Mouse (Mus musculus): Measurements from ENCODE around the gene Lce1j. TPM values are rescaled to one million over a fixed set of nuclear protein-coding genes. Genes with fewer than 3 reads are reported as not detected.

Lce1j gene
- polyA plus RNA-seq, 1 experiment from 2014 or later: not detected

DNA sequence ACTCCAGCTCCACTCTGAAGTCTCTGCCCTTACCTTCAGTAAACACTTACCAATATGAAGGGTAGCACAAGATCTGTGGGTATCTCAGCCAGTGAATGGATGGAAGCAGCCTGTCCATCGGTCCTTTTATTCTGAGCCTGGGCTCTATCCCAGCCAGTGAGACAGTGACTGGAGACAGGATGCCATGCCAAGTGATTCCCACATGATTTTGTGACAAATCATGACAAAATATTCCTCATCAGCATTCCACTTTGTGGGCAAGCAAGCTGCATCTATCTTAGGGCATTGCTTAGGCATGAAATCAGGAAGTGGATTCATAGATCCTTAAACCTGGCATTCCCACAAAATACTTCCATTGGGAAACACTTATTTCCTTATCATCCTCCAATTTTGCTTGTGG is 38.1 kb downstream of the Lce1j start, which contains the start of gene Lce1g:
TSS of gene Lce1g (minus strand) at position 101 of the 400 bp plus-strand sequence.
- H3K9ac ChIP-seq (ENCODE audit: low read depth, low read length): no peak within 1 kb of the TSS
- no peaks in the 10 kb centered on the region for H3K27me3 ChIP-seq (replicated peaks; ENCODE audit: control insufficient read depth, insufficient read depth, low read length)
- WGBS: 86% methylated on average over 1 of the region's 1 CpGs
- no peak within 1 kb of the TSS for H3K4me2 ChIP-seq (ENCODE audit: low read length)
- H3K9me3 ChIP-seq (ENCODE audit: control insufficient read depth, low read length): no peaks in the 10 kb centered on the region
- H3K4me1 ChIP-seq (ENCODE audit: control insufficient read depth, insufficient read depth, low read depth, low read length): no peaks in the 10 kb centered on the region
- H3K27ac ChIP-seq (ENCODE audit: low read depth, low read length): no peak within 1 kb of the TSS
- H3K36me3 ChIP-seq (ENCODE audit: control insufficient read depth, insufficient read depth, low read length): no peaks in the 10 kb centered on the region
- H3K4me3 ChIP-seq (ENCODE audit: low read length): no peak within 1 kb of the TSS
- no peak for ATAC-seq

DNA sequence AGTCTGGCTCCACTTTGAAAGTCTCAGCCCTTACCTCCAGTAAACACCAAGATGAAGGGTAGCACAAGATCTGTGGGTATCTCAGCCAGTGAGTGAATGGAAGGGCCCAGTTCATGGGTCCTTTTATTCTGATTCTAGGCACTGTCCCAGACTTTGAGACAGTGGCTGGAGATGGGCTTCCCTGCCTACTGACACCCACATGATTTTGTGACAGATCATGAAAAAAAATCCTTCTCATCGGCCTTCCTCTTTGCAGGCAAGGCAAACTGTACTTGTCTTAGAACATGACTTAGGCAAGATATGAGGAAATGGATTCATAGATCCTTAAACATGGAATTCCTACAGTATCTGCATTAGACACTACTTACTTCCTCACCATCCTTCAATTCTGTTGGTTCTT is 51.3 kb downstream of the Lce1j start, which contains the start of gene Gm38119:
TSS of gene Gm38119 (minus strand) at position 101 of the 400 bp plus-strand sequence.
- Histone ChIP-seq H3K36me3 (ENCODE audit: control insufficient read depth, insufficient read depth, low read length) (no peaks in the 10 kb centered on the region), H3K4me1 (ENCODE audit: control insufficient read depth, insufficient read depth, low read depth, low read length) (no peaks in the 10 kb centered on the region), H3K27me3 (replicated peaks; ENCODE audit: control insufficient read depth, insufficient read depth, low read length) (no peaks in the 10 kb centered on the region), H3K9ac (ENCODE audit: low read depth, low read length) (no peak within 1 kb of the TSS), H3K9me3 (ENCODE audit: control insufficient read depth, low read length) (no peaks in the 10 kb centered on the region), H3K27ac (ENCODE audit: low read depth, low read length) (no peak within 1 kb of the TSS), H3K4me2 (ENCODE audit: low read length) (no peak within 1 kb of the TSS), H3K4me3 (ENCODE audit: low read length) (no peak within 1 kb of the TSS)
- WGBS: 78% methylated on average over 1 of the region's 1 CpGs
- no peak for ATAC-seq

Other genes with a start within 250 kb of the Lce1j start
- gene Ivl, start 216.8 kb downstream of the Lce1j start, polyA plus RNA-seq (2015; fragmentation: Nextera tagmentation; extraction: Ambion mirVana): not detected in 2 replicates
- not detected in 2 replicates for gene Smcp, start 201.5 kb downstream of the Lce1j start, polyA plus RNA-seq (2015; fragmentation: Nextera tagmentation; extraction: Ambion mirVana)
- not detected in 2 replicates for gene 2210017I01Rik, start 183.0 kb downstream of the Lce1j start, polyA plus RNA-seq (2015; fragmentation: Nextera tagmentation; extraction: Ambion mirVana)
- gene Lce6a, start 168.9 kb downstream of the Lce1j start, polyA plus RNA-seq (2015; fragmentation: Nextera tagmentation; extraction: Ambion mirVana): not detected in 2 replicates
- not detected in 2 replicates for gene Lce1a1, start 142.2 kb downstream of the Lce1j start, polyA plus RNA-seq (2015; fragmentation: Nextera tagmentation; extraction: Ambion mirVana)
- gene Lce1b, start 133.6 kb downstream of the Lce1j start, polyA plus RNA-seq (2015; fragmentation: Nextera tagmentation; extraction: Ambion mirVana): not detected in 2 replicates
- not detected in 2 replicates for gene Lce1a2, start 120.2 kb downstream of the Lce1j start, polyA plus RNA-seq (2015; fragmentation: Nextera tagmentation; extraction: Ambion mirVana)
- not detected in 2 replicates for gene Lce1c, start 111.3 kb downstream of the Lce1j start, polyA plus RNA-seq (2015; fragmentation: Nextera tagmentation; extraction: Ambion mirVana)
- gene Lce1d, start 103.3 kb downstream of the Lce1j start, polyA plus RNA-seq (2015; fragmentation: Nextera tagmentation; extraction: Ambion mirVana): not detected in 2 replicates
- gene Lce1e, start 81.4 kb downstream of the Lce1j start, polyA plus RNA-seq (2015; fragmentation: Nextera tagmentation; extraction: Ambion mirVana): not detected in 2 replicates
- not detected in 2 replicates for gene Lce1f, start 70.2 kb downstream of the Lce1j start, polyA plus RNA-seq (2015; fragmentation: Nextera tagmentation; extraction: Ambion mirVana)
- gene Gm38119, start 51.4 kb downstream of the Lce1j start, polyA plus RNA-seq (2015; fragmentation: Nextera tagmentation; extraction: Ambion mirVana): not detected in 2 replicates
- gene Lce1g, start 38.2 kb downstream of the Lce1j start, polyA plus RNA-seq (2015; fragmentation: Nextera tagmentation; extraction: Ambion mirVana): not detected in 2 replicates
- not detected in 2 replicates for gene Lce1h, start 25.4 kb downstream of the Lce1j start, polyA plus RNA-seq (2015; fragmentation: Nextera tagmentation; extraction: Ambion mirVana)
- not detected in 2 replicates for gene Lce1i, start 11.6 kb downstream of the Lce1j start, polyA plus RNA-seq (2015; fragmentation: Nextera tagmentation; extraction: Ambion mirVana)
- gene Lce1k, start 17.4 kb upstream of the Lce1j start, polyA plus RNA-seq (2015; fragmentation: Nextera tagmentation; extraction: Ambion mirVana): not detected in 2 replicates
- gene Kprp, start 36.7 kb upstream of the Lce1j start, polyA plus RNA-seq (2015; fragmentation: Nextera tagmentation; extraction: Ambion mirVana): not detected in 2 replicates
- not detected in 2 replicates for gene Lce1l, start 60.8 kb upstream of the Lce1j start, polyA plus RNA-seq (2015; fragmentation: Nextera tagmentation; extraction: Ambion mirVana)
- gene 2310050C09Rik, start 79.7 kb upstream of the Lce1j start, polyA plus RNA-seq (2015; fragmentation: Nextera tagmentation; extraction: Ambion mirVana): not detected in 2 replicates
- not detected in 2 replicates for gene Lce3a, start 135.7 kb upstream of the Lce1j start, polyA plus RNA-seq (2015; fragmentation: Nextera tagmentation; extraction: Ambion mirVana)
- not detected in 2 replicates for gene Lce3b, start 142.5 kb upstream of the Lce1j start, polyA plus RNA-seq (2015; fragmentation: Nextera tagmentation; extraction: Ambion mirVana)
- 0.89 TPM in 1 of 2 replicates, not detected in the other for gene Lce3c, start 154.0 kb upstream of the Lce1j start, polyA plus RNA-seq (2015; fragmentation: Nextera tagmentation; extraction: Ambion mirVana)
- gene Lce3d, start 166.9 kb upstream of the Lce1j start, polyA plus RNA-seq (2015; fragmentation: Nextera tagmentation; extraction: Ambion mirVana): not detected in 2 replicates
- not detected in 2 replicates for gene Lce3e, start 176.5 kb upstream of the Lce1j start, polyA plus RNA-seq (2015; fragmentation: Nextera tagmentation; extraction: Ambion mirVana)
- not detected in 2 replicates for gene Lce3f, start 201.7 kb upstream of the Lce1j start, polyA plus RNA-seq (2015; fragmentation: Nextera tagmentation; extraction: Ambion mirVana)
- gene Crct1, start 225.2 kb upstream of the Lce1j start, polyA plus RNA-seq (2015; fragmentation: Nextera tagmentation; extraction: Ambion mirVana): 2.1 and 2.3 TPM in 2 replicates
- gene Lce1m, start 228.5 kb upstream of the Lce1j start, polyA plus RNA-seq (2015; fragmentation: Nextera tagmentation; extraction: Ambion mirVana): not detected in 2 replicates